In genomic region chr2:122378421-122379291, GRCm38 (mm10) we compare ENCODE assay signal across 7 mouse cellular contexts. TPM values are rescaled to one million over a fixed set of nuclear protein-coding genes. Genes with fewer than 3 reads are reported as not detected.
A peak's percentile ranks its signal among the peaks of the same experiment; 100 is the strongest.
DNase-seq lines count a peak whose midpoint lies in the region; ATAC-seq lines count a peak whose summit lies in the region.

No protein-coding gene starts in this region.

- H3K9ac ChIP-seq in heart, embryonic 15.5 days: no peak overlapping the region

- peaks cover 12% of the 10 kb centered on the region for H3K4me1 ChIP-seq in heart, embryonic 15.5 days (replicated peaks)
- H3K4me1 ChIP-seq in midbrain, embryonic 10.5 days: peaks cover 23% of the 10 kb centered on the region

- peak overlapping the region; percentile 92 for H3K27ac ChIP-seq in heart, embryonic 15.5 days
- peak overlapping the region; percentile 57 for H3K27ac ChIP-seq in midbrain, embryonic 10.5 days (replicated peaks)

- no peaks in the 10 kb centered on the region for H3K9me3 ChIP-seq in heart, embryonic 15.5 days (replicated peaks)
- no peaks in the 10 kb centered on the region for H3K9me3 ChIP-seq in midbrain, embryonic 10.5 days (replicated peaks)

- peak overlapping the region; percentile 60 for H3K4me2 ChIP-seq in heart, embryonic 15.5 days

- 16% methylated on average over 8 of the region's 8 CpGs for WGBS in heart, embryonic 15.5 days
- WGBS in midbrain, embryonic 10.5 days: 19% methylated on average over 8 of the region's 8 CpGs

- H3K27me3 ChIP-seq in heart, embryonic 15.5 days: no peaks in the 10 kb centered on the region
- H3K27me3 ChIP-seq in midbrain, embryonic 10.5 days (ENCODE audit: low read depth, poor library complexity, severe bottlenecking): no peaks in the 10 kb centered on the region

- ATAC-seq in heart, embryonic 15.5 days (replicated peaks; ENCODE audit: insufficient number of reproducible peaks, insufficient read depth, low FRiP score, low read depth): no peak

- H3K4me3 ChIP-seq in heart, embryonic 15.5 days: peak overlapping the region; percentile 73
- peak overlapping the region; percentile 69 for H3K4me3 ChIP-seq in midbrain, embryonic 10.5 days

- no peaks in the 10 kb centered on the region for H3K36me3 ChIP-seq in heart, embryonic 15.5 days
- H3K36me3 ChIP-seq in midbrain, embryonic 10.5 days: no peaks in the 10 kb centered on the region

- peak; percentile 39 for DNase-seq in urinary bladder, postnatal 14 days (ENCODE audit: low spot score)
- no peak for DNase-seq in urinary bladder, adult 2 months (ENCODE audit: low spot score)
- peak; percentile 74 for DNase-seq in embryo, embryonic 10 days (ENCODE audit: low spot score)
- peak; percentile 57 to 70 for DNase-seq in kidney, postnatal 36 days
- peak; percentile 54 for DNase-seq in midbrain, embryonic 10.5 days (ENCODE audit: low spot score)
- no peak for DNase-seq in thymus, postnatal 0 days (ENCODE audit: low spot score)

RNA-seq across cellular contexts. Expression of gene Shf, which starts 9.7 kb away (rescaled TPM):
- polyA plus RNA-seq in urinary bladder, adult 2 months (2012; rRNA removed): 8.2 TPM in 2 replicates
- 2.0 and 2.7 TPM in 2 replicates for polyA plus RNA-seq in heart, embryonic 15.5 days (2015; fragmentation: Nextera tagmentation; extraction: Ambion mirVana)
- polyA plus RNA-seq in midbrain, embryonic 10.5 days (2016; fragmentation: Nextera tagmentation; extraction: Ambion mirVana): 5.8 and 7.9 TPM in 2 replicates
- polyA plus RNA-seq in thymus, postnatal 0 days (2015; fragmentation: Nextera tagmentation; extraction: Ambion mirVana): 3.4 and 3.9 TPM in 2 replicates

RNA-seq across cellular contexts. Expression of gene Slc28a2, which starts 47.6 kb away (rescaled TPM):
- 3.3 and 4.0 TPM in 2 replicates for polyA plus RNA-seq in urinary bladder, adult 2 months (2012; rRNA removed)
- 1.4 and 1.6 TPM in 2 replicates for polyA plus RNA-seq in heart, embryonic 15.5 days (2015; fragmentation: Nextera tagmentation; extraction: Ambion mirVana)
- not detected in 2 replicates for polyA plus RNA-seq in midbrain, embryonic 10.5 days (2016; fragmentation: Nextera tagmentation; extraction: Ambion mirVana)
- polyA plus RNA-seq in thymus, postnatal 0 days (2015; fragmentation: Nextera tagmentation; extraction: Ambion mirVana): 25.0 and 29.1 TPM in 2 replicates

Comparison
In these comparisons a context has a peak if more than half of its experiments do, and no peak if none do; other contexts are left out.
1. DNase-seq: peak in urinary bladder, postnatal 14 days (single experiment), embryo, embryonic 10 days (single experiment), kidney, postnatal 36 days (2 of 2) and midbrain, embryonic 10.5 days (single experiment); none in urinary bladder, adult 2 months (single experiment) and thymus, postnatal 0 days (single experiment).